In genomic region chr11:116259461-116259860, GRCm38 (mm10) we compare ENCODE assay signal across 21 mouse cellular contexts. TPM values are rescaled to one million over a fixed set of nuclear protein-coding genes. Genes with fewer than 3 reads are reported as not detected.
A peak's percentile ranks its signal among the peaks of the same experiment; 100 is the strongest.
DNase-seq lines count a peak whose midpoint lies in the region; ATAC-seq and TF ChIP-seq lines count a peak whose summit lies in the region.
"Had no signal": no experiment of that assay in that cellular context is flagged by ENCODE, and none has a peak within 500 bp of the region (broad histone marks: within the 10 kb centered on the region; RNA-seq: fewer than 3 reads in every experiment).

No protein-coding gene starts in this region.

- peak overlapping the region; percentile 34; the same call in 1 of the 2 replicates for H3K27ac ChIP-seq in heart, embryonic 15.5 days
- H3K27ac ChIP-seq in bone marrow, adult 2 months (ENCODE audit: control insufficient read depth, insufficient read depth, low read depth, low read length, poor library complexity) = peak overlapping the region; percentile 51
- H3K27ac ChIP-seq in liver, embryonic 15.5 days (replicated peaks) = peak overlapping the region; percentile 3; the same call in 1 of the 2 replicates
- H3K27ac ChIP-seq: forebrain, embryonic 15.5 days; heart, adult 2 months; hindbrain, embryonic 10.5 days; limb, embryonic 10.5 days had no signal

- ATAC-seq in heart, embryonic 15.5 days (replicated peaks; ENCODE audit: insufficient number of reproducible peaks, insufficient read depth, low FRiP score, low read depth) = no peak
- ATAC-seq in liver, embryonic 15.5 days (ENCODE audit: insufficient read depth) = no peak
- ATAC-seq: forebrain, embryonic 15.5 days had no signal

- no peak for TF ChIP-seq POLR2A in bone marrow, adult 2 months (IDR thresholded peaks at IDR 0.05; ENCODE audit: borderline replicate concordance, control insufficient read depth, low read depth, low read length)

- WGBS in heart, embryonic 15.5 days = 82% methylated on average over 8 of the region's 8 CpGs
- WGBS in bone marrow, adult 2 months = 12% methylated on average over 8 of the region's 8 CpGs
- WGBS in liver, embryonic 15.5 days (ENCODE audit: insufficient replicate concordance) = 41% methylated on average over 8 of the region's 8 CpGs

- H3K27me3 ChIP-seq in heart, embryonic 15.5 days = no peaks in the 10 kb centered on the region
- H3K27me3 ChIP-seq in liver, embryonic 15.5 days = no peaks in the 10 kb centered on the region
- H3K27me3 ChIP-seq: embryonic facial prominence, embryonic 15.5 days; forebrain, embryonic 15.5 days; lung, embryonic 15.5 days; megakaryocyte, embryonic 14.5 days had no signal

- intact Hi-C loops in heart, postnatal 36 days (cut with DNase I) = no loop called here
- intact Hi-C loops in gastrocnemius, postnatal 14 days (cut with DNase I; ENCODE audit: low total_unique reads) = no loop called here

- H3K9ac ChIP-seq in heart, embryonic 15.5 days = no peak overlapping the region
- no peak overlapping the region for H3K9ac ChIP-seq in liver, embryonic 15.5 days
- H3K9ac ChIP-seq: embryonic facial prominence, embryonic 15.5 days; forebrain, embryonic 15.5 days; lung, embryonic 15.5 days had no signal

- H3K4me1 ChIP-seq in heart, embryonic 15.5 days (replicated peaks) = 0 out of 2 replicates have a peak, but pooled peaks cover 3% of the 10 kb centered on the region
- peaks cover 4% of the 10 kb centered on the region for H3K4me1 ChIP-seq in bone marrow, adult 2 months (ENCODE audit: control insufficient read depth, insufficient read depth, low read length)
- H3K4me1 ChIP-seq in liver, embryonic 15.5 days (replicated peaks) = peaks cover 18% of the 10 kb centered on the region
- H3K4me1 ChIP-seq: forebrain, embryonic 15.5 days; hindbrain, embryonic 10.5 days; limb, embryonic 10.5 days had no signal

- no peak for TF ChIP-seq CTCF in bone marrow, adult 2 months (IDR thresholded peaks at IDR 0.05; ENCODE audit: control insufficient read depth, insufficient read depth, low read length)

- no peak overlapping the region for H3K4me3 ChIP-seq in heart, embryonic 15.5 days
- no peak overlapping the region for H3K4me3 ChIP-seq in bone marrow, adult 2 months (replicated peaks; ENCODE audit: control insufficient read depth, low read depth, low read length)
- H3K4me3 ChIP-seq in liver, embryonic 15.5 days (replicated peaks) = no peak overlapping the region
- H3K4me3 ChIP-seq: embryonic facial prominence, embryonic 15.5 days; forebrain, embryonic 15.5 days; heart, adult 2 months; hindbrain, embryonic 10.5 days; limb, embryonic 10.5 days; lung, embryonic 15.5 days; megakaryocyte, embryonic 14.5 days had no signal

- H3K9me3 ChIP-seq in heart, embryonic 15.5 days (replicated peaks) = no peaks in the 10 kb centered on the region
- H3K9me3 ChIP-seq in liver, embryonic 15.5 days (replicated peaks) = no peaks in the 10 kb centered on the region
- H3K9me3 ChIP-seq: embryonic facial prominence, embryonic 15.5 days; forebrain, embryonic 15.5 days; hindbrain, embryonic 10.5 days; limb, embryonic 10.5 days; lung, embryonic 15.5 days; megakaryocyte, embryonic 14.5 days had no signal

- no peak overlapping the region for H3K4me2 ChIP-seq in heart, embryonic 15.5 days
- no peak overlapping the region for H3K4me2 ChIP-seq in liver, embryonic 15.5 days
- H3K4me2 ChIP-seq: embryonic facial prominence, embryonic 15.5 days; forebrain, embryonic 15.5 days; lung, embryonic 15.5 days had no signal

- peaks cover 91% of the 10 kb centered on the region for H3K36me3 ChIP-seq in heart, embryonic 15.5 days
- H3K36me3 ChIP-seq in liver, embryonic 15.5 days (replicated peaks) = peaks cover 97% of the 10 kb centered on the region

- no peak for DNase-seq in heart, postnatal 36 days
- DNase-seq in thymus, postnatal 0 days (ENCODE audit: low spot score) = peak; percentile 65
- no peak for DNase-seq in gastrocnemius, postnatal 14 days
- no peak for DNase-seq in testis, postnatal 10 days (ENCODE audit: low spot score)
- DNase-seq in adrenal gland, adult 18-20 months (ENCODE audit: low spot score in 2 of 2) = no peak
- DNase-seq: adrenal gland, postnatal 25 days; heart, adult 2 months; kidney, adult 2 months had no signal

RNA-seq across cellular contexts. Expression of gene Srp68, which starts 14.6 kb away (rescaled TPM):
- polyA plus RNA-seq in heart, embryonic 15.5 days (2015; fragmentation: Nextera tagmentation; extraction: Ambion mirVana) = 57.2 and 74.0 TPM in 2 replicates
- 10 to 100 TPM; 65.9 to 71.2 TPM for total RNA-seq in heart, postnatal 36 days (2021)
- polyA plus RNA-seq in bone marrow, adult 2 months (2011; ENCODE audit: insufficient read depth, insufficient read length, low replicate concordance, missing spikeins) = 23.8 and 44.5 TPM in 2 replicates
- polyA plus RNA-seq in liver, embryonic 15.5 days (2015; fragmentation: Nextera tagmentation; extraction: Ambion mirVana) = 37.2 and 40.2 TPM in 2 replicates
- polyA plus RNA-seq in thymus, postnatal 0 days (2015; fragmentation: Nextera tagmentation; extraction: Ambion mirVana) = 86.4 and 89.0 TPM in 2 replicates
- total RNA-seq in gastrocnemius, postnatal 14 days (2021) = 10 to 100 TPM; 68.5 to 69.5 TPM
- total RNA-seq in adrenal gland, adult 18-20 months (2021) = 10 to 100 TPM; 72.8 to 75.2 TPM

RNA-seq across cellular contexts. Expression of gene Galr2, which starts 21.3 kb away (rescaled TPM):
- polyA plus RNA-seq in heart, embryonic 15.5 days (2015; fragmentation: Nextera tagmentation; extraction: Ambion mirVana) = 0.19 and 0.20 TPM in 2 replicates
- total RNA-seq in heart, postnatal 36 days (2021) = not detected
- polyA plus RNA-seq in bone marrow, adult 2 months (2011; ENCODE audit: insufficient read depth, insufficient read length, low replicate concordance, missing spikeins) = not detected in 2 replicates
- not detected in 2 replicates for polyA plus RNA-seq in liver, embryonic 15.5 days (2015; fragmentation: Nextera tagmentation; extraction: Ambion mirVana)
- 0.49 and 0.59 TPM in 2 replicates for polyA plus RNA-seq in thymus, postnatal 0 days (2015; fragmentation: Nextera tagmentation; extraction: Ambion mirVana)
- total RNA-seq in gastrocnemius, postnatal 14 days (2021) = under 1 TPM; 0.38 to 0.41 TPM
- total RNA-seq in adrenal gland, adult 18-20 months (2021) = under 1 TPM; 0.20 to 0.29 TPM
- total RNA-seq: adrenal gland, postnatal 25 days; heart, adult 2 months; layer of hippocampus, postnatal 14 days; monocyte, adult 5-6 weeks; neutrophil, adult 5-6 weeks had no signal
- polyA plus RNA-seq: forebrain, embryonic 15.5 days; spleen, adult 2 months had no signal

RNA-seq across cellular contexts. Expression of gene Evpl, which starts 21.6 kb away (rescaled TPM):
- 0.71 and 1.6 TPM in 2 replicates for polyA plus RNA-seq in heart, embryonic 15.5 days (2015; fragmentation: Nextera tagmentation; extraction: Ambion mirVana)
- 1 to 10 TPM in 1 of 2 experiments, under 1 TPM in 1; 0.62 to 1.0 TPM for total RNA-seq in heart, postnatal 36 days (2021)
- polyA plus RNA-seq in bone marrow, adult 2 months (2011; ENCODE audit: insufficient read depth, insufficient read length, low replicate concordance, missing spikeins) = 0.30 TPM in 1 of 2 replicates, not detected in the other
- polyA plus RNA-seq in liver, embryonic 15.5 days (2015; fragmentation: Nextera tagmentation; extraction: Ambion mirVana) = 0.08 and 0.12 TPM in 2 replicates
- 1.5 and 2.0 TPM in 2 replicates for polyA plus RNA-seq in thymus, postnatal 0 days (2015; fragmentation: Nextera tagmentation; extraction: Ambion mirVana)
- under 1 TPM; 0.09 to 0.14 TPM for total RNA-seq in gastrocnemius, postnatal 14 days (2021)
- 1 to 10 TPM in 1 of 2 experiments, under 1 TPM in 1; 0.56 to 1.0 TPM for total RNA-seq in adrenal gland, adult 18-20 months (2021)
- total RNA-seq: monocyte, adult 5-6 weeks had no signal

RNA-seq across cellular contexts. Expression of gene Exoc7, which starts 47.6 kb away (rescaled TPM):
- 45.2 and 58.2 TPM in 2 replicates for polyA plus RNA-seq in heart, embryonic 15.5 days (2015; fragmentation: Nextera tagmentation; extraction: Ambion mirVana)
- total RNA-seq in heart, postnatal 36 days (2021) = 10 to 100 TPM; 56.4 to 60.9 TPM
- polyA plus RNA-seq in bone marrow, adult 2 months (2011; ENCODE audit: insufficient read depth, insufficient read length, low replicate concordance, missing spikeins) = 39.1 and 47.2 TPM in 2 replicates
- 19.1 and 20.1 TPM in 2 replicates for polyA plus RNA-seq in liver, embryonic 15.5 days (2015; fragmentation: Nextera tagmentation; extraction: Ambion mirVana)
- 73.0 and 74.5 TPM in 2 replicates for polyA plus RNA-seq in thymus, postnatal 0 days (2015; fragmentation: Nextera tagmentation; extraction: Ambion mirVana)
- total RNA-seq in gastrocnemius, postnatal 14 days (2021) = 10 to 100 TPM; 61.9 to 62.3 TPM
- total RNA-seq in adrenal gland, adult 18-20 months (2021) = 10 to 100 TPM; 53.4 to 54.2 TPM
